Mouse (Mus musculus): ENCODE results near the gene Sele. TPM values are rescaled to one million over a fixed set of nuclear protein-coding genes. Genes with fewer than 3 reads are reported as not detected.
"Not testable (repeated sequence)": the region's sequence is repeated elsewhere in the genome, so short reads cannot be mapped to it uniquely, and the experiment has no call there.

Sele gene
- polyA plus RNA-seq (2016; fragmentation: Nextera tagmentation; extraction: Ambion mirVana): not detected in 2 replicates

- Histone ChIP-seq H3K9ac (no peak within 1 kb of the TSS), H3K9me3 (replicated peaks) (no peaks in the 10 kb centered on the region), H3K4me1 (no peaks in the 10 kb centered on the region), H3K4me2 (replicated peaks) (no peak within 1 kb of the TSS), H3K36me3 (no peaks in the 10 kb centered on the region), H3K27ac (no peak within 1 kb of the TSS), H3K27me3 (no peaks in the 10 kb centered on the region), H3K4me3 (no peak within 1 kb of the TSS)
- no peak for ATAC-seq (ENCODE audit: low FRiP score)
- 83% methylated on average over 5 of the region's 5 CpGs for WGBS
Measured at GRCm38 (mm10) chr1:164047934-164048333, at the start of gene Sele. Sele (plus strand) TSS chr1:164048234.

- no peak overlapping the region for H3K9ac ChIP-seq
Measured at GRCm38 (mm10) chr1:164001831-164002452, 46.1 kb upstream of the Sele start.

GRCm38 (mm10) chr1:164004311-164004710, 43.7 kb upstream of the Sele start:
- ATAC-seq (ENCODE audit: low FRiP score): no peak
- Histone ChIP-seq H3K9me3 (replicated peaks) (no peaks in the 10 kb centered on the region), H3K4me3 (no peak overlapping the region), H3K4me1 (no peaks in the 10 kb centered on the region), H3K4me2 (replicated peaks) (no peak overlapping the region), H3K27me3 (no peaks in the 10 kb centered on the region), H3K27ac (no peak overlapping the region), H3K36me3 (no peaks in the 10 kb centered on the region), H3K9ac (no peak overlapping the region)
- 83% methylated on average over 3 of the region's 3 CpGs for WGBS

More at GRCm38 (mm10) chr1:164001831-164002452, 46.1 kb upstream of the Sele start:
- no peak overlapping the region for H3K27ac ChIP-seq
- no peak overlapping the region for H3K4me3 ChIP-seq
- 70% methylated on average over 6 of the region's 6 CpGs for WGBS
- no peak for ATAC-seq (ENCODE audit: low FRiP score)
- H3K36me3 ChIP-seq: no peaks in the 10 kb centered on the region
- no peak overlapping the region for H3K4me2 ChIP-seq (replicated peaks)
- H3K4me1 ChIP-seq: no peaks in the 10 kb centered on the region
- H3K9me3 ChIP-seq (replicated peaks): no peaks in the 10 kb centered on the region
- no peaks in the 10 kb centered on the region for H3K27me3 ChIP-seq

- H3K4me1 ChIP-seq: no peaks in the 10 kb centered on the region
- H3K4me3 ChIP-seq: no peak overlapping the region
- no peaks in the 10 kb centered on the region for H3K36me3 ChIP-seq
- H3K9ac ChIP-seq: no peak overlapping the region
- no peaks in the 10 kb centered on the region for H3K9me3 ChIP-seq (replicated peaks)
- no peaks in the 10 kb centered on the region for H3K27me3 ChIP-seq
- H3K4me2 ChIP-seq (replicated peaks): no peak overlapping the region
- H3K27ac ChIP-seq: no peak overlapping the region
- no peak for ATAC-seq (ENCODE audit: low FRiP score)
- WGBS: 49% methylated on average over 2 of the region's 2 CpGs
Measured at GRCm38 (mm10) chr1:164009235-164009634, 38.8 kb upstream of the Sele start.

GRCm38 (mm10) chr1:164014616-164015015, 33.4 kb upstream of the Sele start:
- no peak for ATAC-seq (ENCODE audit: low FRiP score)
- H3K9me3 ChIP-seq (replicated peaks): no peaks in the 10 kb centered on the region
- no peak overlapping the region for H3K4me3 ChIP-seq
- 74% methylated on average over 1 of the region's 1 CpGs for WGBS
- H3K9ac ChIP-seq: no peak overlapping the region
- no peaks in the 10 kb centered on the region for H3K27me3 ChIP-seq
- no peak overlapping the region for H3K27ac ChIP-seq
- no peak overlapping the region for H3K4me2 ChIP-seq (replicated peaks)
- no peaks in the 10 kb centered on the region for H3K4me1 ChIP-seq
- no peaks in the 10 kb centered on the region for H3K36me3 ChIP-seq

- no peak overlapping the region for H3K4me3 ChIP-seq
- no peaks in the 10 kb centered on the region for H3K27me3 ChIP-seq
- WGBS: 74% methylated on average over 16 of the region's 16 CpGs
- H3K4me1 ChIP-seq: no peaks in the 10 kb centered on the region
- no peak overlapping the region for H3K27ac ChIP-seq
- H3K9ac ChIP-seq: no peak overlapping the region
- H3K4me2 ChIP-seq (replicated peaks): no peak overlapping the region
- no peaks in the 10 kb centered on the region for H3K9me3 ChIP-seq (replicated peaks)
- H3K36me3 ChIP-seq: no peaks in the 10 kb centered on the region
- no peak for ATAC-seq (ENCODE audit: low FRiP score)
Measured at GRCm38 (mm10) chr1:164018221-164018896, 29.7 kb upstream of the Sele start.

- Histone ChIP-seq H3K4me1 (no peaks in the 10 kb centered on the region), H3K9me3 (replicated peaks) (no peaks in the 10 kb centered on the region), H3K4me3 (no peak overlapping the region), H3K4me2 (replicated peaks) (no peak overlapping the region), H3K9ac (no peak overlapping the region), H3K27me3 (no peaks in the 10 kb centered on the region), H3K36me3 (no peaks in the 10 kb centered on the region), H3K27ac (no peak overlapping the region)
- 30% methylated on average over 6 of the region's 6 CpGs for WGBS
- no peak for ATAC-seq (ENCODE audit: low FRiP score)
Measured at GRCm38 (mm10) chr1:164019789-164020188, 28.2 kb upstream of the Sele start.

GRCm38 (mm10) chr1:164020746-164021145, 27.3 kb upstream of the Sele start:
- not testable (repeated sequence) for H3K4me2 ChIP-seq (replicated peaks); H3K4me1 ChIP-seq; H3K36me3 ChIP-seq; H3K9me3 ChIP-seq (replicated peaks); H3K27me3 ChIP-seq; ATAC-seq (ENCODE audit: low FRiP score); H3K9ac ChIP-seq; H3K27ac ChIP-seq; H3K4me3 ChIP-seq
- WGBS: 88% methylated on average over 3 of the region's 3 CpGs

- ATAC-seq (ENCODE audit: low FRiP score); H3K27ac ChIP-seq; H3K4me1 ChIP-seq; H3K4me2 ChIP-seq (replicated peaks); H3K36me3 ChIP-seq; H3K27me3 ChIP-seq; H3K9ac ChIP-seq; H3K4me3 ChIP-seq; H3K9me3 ChIP-seq (replicated peaks): not testable (repeated sequence)
- 83% methylated on average over 5 of the region's 5 CpGs for WGBS
Measured at GRCm38 (mm10) chr1:164022106-164022505, 25.9 kb upstream of the Sele start.

GRCm38 (mm10) chr1:164025685-164026084, 22.3 kb upstream of the Sele start:
- H3K9me3 ChIP-seq (replicated peaks): 0 out of 2 replicates have a peak, but pooled peaks cover 3% of the 10 kb centered on the region
- H3K4me3 ChIP-seq: no peak overlapping the region
- no peaks in the 10 kb centered on the region for H3K27me3 ChIP-seq
- no peaks in the 10 kb centered on the region for H3K36me3 ChIP-seq
- H3K4me2 ChIP-seq (replicated peaks): no peak overlapping the region
- no peaks in the 10 kb centered on the region for H3K4me1 ChIP-seq
- no peak for ATAC-seq (ENCODE audit: low FRiP score)
- no peak overlapping the region for H3K9ac ChIP-seq
- 86% methylated on average over 4 of the region's 4 CpGs for WGBS
- H3K27ac ChIP-seq: no peak overlapping the region

- ATAC-seq (ENCODE audit: low FRiP score): no peak
- Histone ChIP-seq H3K4me2 (replicated peaks) (no peak overlapping the region), H3K27ac (no peak overlapping the region), H3K9me3 (replicated peaks) (0 out of 2 replicates have a peak, but pooled peaks cover 3% of the 10 kb centered on the region), H3K27me3 (no peaks in the 10 kb centered on the region), H3K36me3 (no peaks in the 10 kb centered on the region), H3K4me1 (no peaks in the 10 kb centered on the region), H3K4me3 (no peak overlapping the region), H3K9ac (no peak overlapping the region)
- 67% methylated on average over 5 of the region's 5 CpGs for WGBS
Measured at GRCm38 (mm10) chr1:164027416-164027815, 20.6 kb upstream of the Sele start.

GRCm38 (mm10) chr1:164040385-164041135, 7.5 kb upstream of the Sele start:
- Histone ChIP-seq H3K4me3 (no peak overlapping the region), H3K9me3 (replicated peaks) (no peaks in the 10 kb centered on the region), H3K36me3 (no peaks in the 10 kb centered on the region), H3K4me2 (replicated peaks) (no peak overlapping the region), H3K27me3 (no peaks in the 10 kb centered on the region), H3K9ac (no peak overlapping the region), H3K4me1 (no peaks in the 10 kb centered on the region), H3K27ac (no peak overlapping the region)
- WGBS: 78% methylated on average over 10 of the region's 10 CpGs
- ATAC-seq (ENCODE audit: low FRiP score): no peak
